Comparison of ENCODE assay signal across 8 mouse cellular contexts in genomic region chr19:40471526-40472245, GRCm38 (mm10). TPM values are rescaled to one million over a fixed set of nuclear protein-coding genes. Genes with fewer than 3 reads are reported as not detected.
DNase-seq lines count a peak whose midpoint lies in the region; ATAC-seq and TF ChIP-seq lines count a peak whose summit lies in the region.
"Had no signal": no experiment of that assay in that cellular context is flagged by ENCODE, and none has a peak within 500 bp of the region (broad histone marks: within the 10 kb centered on the region; RNA-seq: fewer than 3 reads in every experiment).

No protein-coding gene starts in this region.

- 62% methylated on average over 10 of the region's 10 CpGs for WGBS in liver, postnatal 0 days (ENCODE audit: insufficient replicate concordance)
- 50% methylated on average over 10 of the region's 10 CpGs for WGBS in forebrain, embryonic 16.5 days

- no peak overlapping the region for H3K9ac ChIP-seq in liver, postnatal 0 days (replicated peaks)
- H3K9ac ChIP-seq in forebrain, embryonic 16.5 days (replicated peaks; ENCODE audit: low read depth, low read length): no peak overlapping the region
- H3K9ac ChIP-seq: neural tube, embryonic 12.5 days had no signal

- H3K36me3 ChIP-seq in liver, postnatal 0 days (replicated peaks; ENCODE audit: insufficient read depth, low read length): no peaks in the 10 kb centered on the region
- H3K36me3 ChIP-seq in forebrain, embryonic 16.5 days (ENCODE audit: control insufficient read depth, insufficient read depth): no peaks in the 10 kb centered on the region

- peak; percentile 28; the same call in 1 of the 2 replicates for ATAC-seq in liver, postnatal 0 days
- ATAC-seq in forebrain, embryonic 16.5 days: peak; percentile 91
- no peak for ATAC-seq in CD4-positive, CD25-positive, alpha-beta regulatory T cell, adult 4 months

- no peak overlapping the region for H3K4me3 ChIP-seq in liver, postnatal 0 days (ENCODE audit: low read depth, low read length)
- H3K4me3 ChIP-seq in forebrain, embryonic 16.5 days (replicated peaks; ENCODE audit: low read length): no peak overlapping the region
- H3K4me3 ChIP-seq: neural tube, embryonic 12.5 days had no signal

- no peak overlapping the region for H3K4me2 ChIP-seq in liver, postnatal 0 days (ENCODE audit: low read depth, low read length)
- H3K4me2 ChIP-seq in forebrain, embryonic 16.5 days (ENCODE audit: low read length): peak overlapping the region; percentile 33
- H3K4me2 ChIP-seq: neural tube, embryonic 12.5 days had no signal

- TF ChIP-seq CTCF in liver, postnatal 0 days (IDR thresholded peaks at IDR 0.05; ENCODE audit: low read depth): no peak

- H3K27me3 ChIP-seq in liver, postnatal 0 days (ENCODE audit: insufficient read depth, low read length): no peaks in the 10 kb centered on the region
- no peaks in the 10 kb centered on the region for H3K27me3 ChIP-seq in forebrain, embryonic 16.5 days (replicated peaks; ENCODE audit: control insufficient read depth, insufficient read depth, low read length)
- H3K27me3 ChIP-seq: neural tube, embryonic 12.5 days had no signal

- no peak for TF ChIP-seq EP300 in liver, postnatal 0 days (IDR thresholded peaks at IDR 0.05; ENCODE audit: low read depth)

- H3K27ac ChIP-seq in liver, postnatal 0 days (ENCODE audit: low read depth): peak overlapping the region; percentile 60
- H3K27ac ChIP-seq in forebrain, embryonic 16.5 days (ENCODE audit: low read length): peak overlapping the region; percentile 91
- H3K27ac ChIP-seq: neural tube, embryonic 12.5 days had no signal

- H3K9me3 ChIP-seq in liver, postnatal 0 days (ENCODE audit: low read length): no peaks in the 10 kb centered on the region
- H3K9me3 ChIP-seq in forebrain, embryonic 16.5 days (ENCODE audit: control insufficient read depth, low read length): no peaks in the 10 kb centered on the region
- H3K9me3 ChIP-seq: neural tube, embryonic 12.5 days had no signal

- peaks cover 29% of the 10 kb centered on the region for H3K4me1 ChIP-seq in liver, postnatal 0 days (ENCODE audit: insufficient read depth)
- peaks cover 32% of the 10 kb centered on the region for H3K4me1 ChIP-seq in forebrain, embryonic 16.5 days (replicated peaks; ENCODE audit: control insufficient read depth, insufficient read depth, low read length)

- no peak for DNase-seq in liver, postnatal 0 days
- no peak for DNase-seq in liver
- peak; percentile 59 for DNase-seq in heart, postnatal 4 days
- DNase-seq in right cerebral cortex, postnatal 4 days: peak; percentile 47
- no peak for DNase-seq in ovary, postnatal 36 days (ENCODE audit: low spot score)

RNA-seq across cellular contexts. Expression of gene Sorbs1, which starts 41.9 kb away (rescaled TPM):
- 28.2 and 30.4 TPM in 2 replicates for polyA plus RNA-seq in liver, postnatal 0 days (2015; fragmentation: Nextera tagmentation; extraction: Ambion mirVana)
- polyA plus RNA-seq in forebrain, embryonic 16.5 days (2015; fragmentation: Nextera tagmentation; extraction: Ambion mirVana): 112 and 128 TPM in 2 replicates
- total RNA-seq in heart, postnatal 4 days (2021): 100 to 1,000 TPM; 234 to 256 TPM
- polyA plus RNA-seq in CD4-positive, CD25-positive, alpha-beta regulatory T cell, adult 4 months (2017; shearing (Covaris generic)): 10 to 100 TPM; 19.0 to 28.5 TPM

Comparison
In these comparisons a context has a peak if more than half of its experiments do, and no peak if none do; other contexts are left out.
1. DNase-seq: peak in heart, postnatal 4 days (single experiment) and right cerebral cortex, postnatal 4 days (single experiment); none in liver, postnatal 0 days (single experiment), liver (single experiment) and ovary, postnatal 36 days (single experiment).